Mouse (Mus musculus): ENCODE measurements around the gene Slc25a44.

DNA sequence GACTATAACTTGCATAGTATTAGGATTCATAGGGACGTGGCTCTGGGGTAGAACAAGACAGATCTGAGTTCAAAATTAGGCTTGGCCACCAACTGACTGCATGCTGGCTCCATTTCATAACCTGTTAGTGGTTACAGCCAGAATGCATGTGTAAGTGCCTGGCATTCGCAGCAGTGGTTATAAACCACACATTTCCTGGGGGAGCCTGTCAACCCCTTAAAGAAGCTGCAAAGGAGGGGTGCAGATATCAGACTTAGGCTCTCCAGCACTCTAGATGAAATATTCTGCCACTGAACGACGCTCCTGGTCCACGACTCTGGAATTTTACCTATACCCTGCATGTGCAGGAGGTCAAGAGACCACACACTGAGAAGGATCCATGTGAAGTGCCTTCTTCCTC, 27.3 kb upstream of the Slc25a44 start:
- no peak for TF ChIP-seq GATA1 (IDR thresholded peaks at IDR 0.05; ENCODE audit: low read length)
- TF ChIP-seq TAL1 (IDR thresholded peaks at IDR 0.05; ENCODE audit: low read length): no peak
